In the genomic region with DNA sequence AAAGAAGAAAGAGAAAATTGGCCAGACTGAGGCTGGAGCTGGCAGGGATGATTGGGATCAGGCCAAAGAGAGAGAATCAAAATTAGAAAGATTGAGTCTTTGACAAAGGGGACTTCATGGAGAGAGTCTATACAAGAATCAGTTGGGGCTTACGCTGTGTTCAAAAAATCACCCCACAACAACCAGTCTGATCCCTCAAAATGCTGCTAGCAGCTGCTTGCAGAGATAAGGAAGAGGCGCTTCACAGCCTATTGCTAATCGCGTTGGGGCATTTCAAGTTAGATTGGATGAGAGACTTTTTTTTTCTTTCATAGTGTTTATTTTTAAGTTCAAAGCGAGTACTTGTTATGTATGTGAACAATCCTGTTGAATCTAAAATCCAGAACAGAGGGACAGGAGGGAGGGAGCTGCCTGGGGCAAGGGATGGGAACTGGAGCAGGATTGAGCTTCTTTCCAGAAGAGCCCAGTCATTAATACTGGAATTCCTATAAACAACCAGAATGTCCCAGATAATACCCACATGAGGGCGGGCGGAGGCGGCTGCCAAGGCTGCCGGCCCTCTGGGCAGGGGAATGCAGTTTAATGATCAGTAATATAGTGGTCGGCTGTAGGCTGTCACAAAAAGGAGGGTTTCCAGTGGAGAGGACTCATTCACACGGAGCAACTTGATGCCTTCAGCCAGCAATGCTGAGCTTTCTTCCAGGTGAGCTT, we compare ENCODE assay signal across 16 mouse cellular contexts. TPM values are rescaled to one million over a fixed set of nuclear protein-coding genes. Genes with fewer than 3 reads are reported as not detected.
DNase-seq lines count a peak whose midpoint lies in the region; ATAC-seq lines count a peak whose summit lies in the region.
"Had no signal": no experiment of that assay in that cellular context is flagged by ENCODE, and none has a peak within 500 bp of the region (broad histone marks: within the 10 kb centered on the region; RNA-seq: fewer than 3 reads in every experiment).

No protein-coding gene starts in this region.

- H3K4me2 ChIP-seq in heart, embryonic 12.5 days: no peak overlapping the region
- peak overlapping the region; percentile 13; the same call in 1 of the 2 replicates for H3K4me2 ChIP-seq in limb, embryonic 12.5 days
- no peak overlapping the region for H3K4me2 ChIP-seq in midbrain, embryonic 15.5 days
- H3K4me2 ChIP-seq: heart, embryonic 11.5 days; hindbrain, embryonic 15.5 days had no signal

- H3K27ac ChIP-seq in heart, embryonic 12.5 days (ENCODE audit: poor library complexity, severe bottlenecking): no peak overlapping the region
- H3K27ac ChIP-seq in limb, embryonic 12.5 days: no peak overlapping the region
- peak overlapping the region; percentile 51 for H3K27ac ChIP-seq in midbrain, embryonic 15.5 days
- H3K27ac ChIP-seq: hindbrain, embryonic 15.5 days had no signal

- no peaks in the 10 kb centered on the region for H3K9me3 ChIP-seq in heart, embryonic 12.5 days (replicated peaks)
- no peaks in the 10 kb centered on the region for H3K9me3 ChIP-seq in limb, embryonic 12.5 days
- no peaks in the 10 kb centered on the region for H3K9me3 ChIP-seq in midbrain, embryonic 15.5 days
- H3K9me3 ChIP-seq: hindbrain, embryonic 15.5 days had no signal

- 0 out of 2 replicates have a peak, but pooled peaks cover 3% of the 10 kb centered on the region for H3K4me1 ChIP-seq in heart, embryonic 12.5 days (replicated peaks)
- H3K4me1 ChIP-seq in limb, embryonic 12.5 days (replicated peaks): peaks cover 7% of the 10 kb centered on the region
- peaks cover 11% of the 10 kb centered on the region for H3K4me1 ChIP-seq in midbrain, embryonic 15.5 days
- H3K4me1 ChIP-seq: hindbrain, embryonic 15.5 days had no signal

- H3K36me3 ChIP-seq in heart, embryonic 12.5 days: no peaks in the 10 kb centered on the region
- H3K36me3 ChIP-seq in limb, embryonic 12.5 days: no peaks in the 10 kb centered on the region
- no peaks in the 10 kb centered on the region for H3K36me3 ChIP-seq in midbrain, embryonic 15.5 days (replicated peaks)
- H3K36me3 ChIP-seq: hindbrain, embryonic 15.5 days had no signal

- WGBS in heart, embryonic 12.5 days: 48% methylated on average over 11 of the region's 11 CpGs
- WGBS in limb, embryonic 12.5 days: 43% methylated on average over 11 of the region's 11 CpGs
- 54% methylated on average over 11 of the region's 11 CpGs for WGBS in midbrain, embryonic 15.5 days

- 0 out of 2 replicates have a peak, but pooled peaks have one; percentile 59 for ATAC-seq in heart, embryonic 12.5 days (ENCODE audit: insufficient number of reproducible peaks, low FRiP score)
- ATAC-seq in limb, embryonic 12.5 days (ENCODE audit: insufficient number of reproducible peaks, insufficient read depth, low FRiP score, low TSS enrichment, low read depth): no peak
- ATAC-seq in midbrain, embryonic 15.5 days (replicated peaks): peak; percentile 67
- ATAC-seq in frontal cortex, adult (ENCODE audit: low TSS enrichment): no peak
- ATAC-seq: activated CD4-positive, CD25-positive, alpha-beta regulatory T cell, adult 4 months had no signal

- no peaks in the 10 kb centered on the region for H3K27me3 ChIP-seq in heart, embryonic 12.5 days (replicated peaks)
- peaks cover 3% of the 10 kb centered on the region; the same call in 1 of the 2 replicates for H3K27me3 ChIP-seq in limb, embryonic 12.5 days
- no peaks in the 10 kb centered on the region for H3K27me3 ChIP-seq in midbrain, embryonic 15.5 days (replicated peaks)
- H3K27me3 ChIP-seq: hindbrain, embryonic 15.5 days had no signal

- no peak for DNase-seq in heart, postnatal 25 days (ENCODE audit: low spot score)
- peak; percentile 7 for DNase-seq in retina, postnatal 1 day
- no peak for DNase-seq in retina, embryonic 14.5 days (ENCODE audit: low spot score)
- DNase-seq in kidney, postnatal 10 days: no peak
- DNase-seq: cerebellum, postnatal 14 days; kidney, adult 8-10 months; layer of hippocampus, adult 9-11 months; left cerebral cortex, postnatal 4 days; lung, postnatal 4 days had no signal

- H3K4me3 ChIP-seq in heart, embryonic 12.5 days: no peak overlapping the region
- H3K4me3 ChIP-seq in limb, embryonic 12.5 days (replicated peaks): no peak overlapping the region
- no peak overlapping the region for H3K4me3 ChIP-seq in midbrain, embryonic 15.5 days
- H3K4me3 ChIP-seq: hindbrain, embryonic 15.5 days had no signal

- H3K9ac ChIP-seq in heart, embryonic 12.5 days: no peak overlapping the region
- H3K9ac ChIP-seq in limb, embryonic 12.5 days (replicated peaks): no peak overlapping the region
- H3K9ac ChIP-seq in midbrain, embryonic 15.5 days: no peak overlapping the region
- H3K9ac ChIP-seq: hindbrain, embryonic 15.5 days had no signal

- intact Hi-C loops in heart, postnatal 25 days (cut with DNase I): no loop called here

RNA-seq across cellular contexts. Expression of a gene that starts 47.6 kb away (rescaled TPM):
- polyA plus RNA-seq in heart, embryonic 12.5 days (2016; fragmentation: Nextera tagmentation; extraction: Ambion mirVana): 25.2 and 25.7 TPM in 2 replicates
- 10 to 100 TPM; 19.2 to 22.0 TPM for total RNA-seq in heart, postnatal 25 days (2021)
- polyA plus RNA-seq in limb, embryonic 12.5 days (2016; fragmentation: Nextera tagmentation; extraction: Ambion mirVana): 34.1 and 37.3 TPM in 2 replicates
- 31.0 and 31.9 TPM in 2 replicates for polyA plus RNA-seq in midbrain, embryonic 15.5 days (2015; fragmentation: Nextera tagmentation; extraction: Ambion mirVana)

Comparison
In these comparisons a context has a peak if more than half of its experiments do, and no peak if none do; other contexts are left out.
1. ATAC-seq: peak in heart, embryonic 12.5 days (single experiment) and midbrain, embryonic 15.5 days (single experiment); none in limb, embryonic 12.5 days (single experiment) and frontal cortex, adult (single experiment).